Mouse (Mus musculus) layer of hippocampus, postnatal 10 days (tissue): ENCODE measurements around the gene Ccdc187. TPM values are rescaled to one million over a fixed set of nuclear protein-coding genes. Genes with fewer than 3 reads are reported as not detected.

Experiments used
- DNase-seq, 2 experiments: peaks; one replicate each; pipeline ENCODE4 v3.0.0; 2021; ENCODE audit warnings: low spot score in 2 of 2
- long read RNA-seq: library from polyadenylated mRNA; stranded (forward); transcript quantifications from one replicate; pipeline ENCODE4 v2.0.0, GENCODE M21; 2023
- total RNA-seq, 2 experiments: library from RNA; stranded (reverse); gene quantifications; 2 replicates each; pipeline ENCODE4 v1.2.3; 2021

The Ccdc187 gene
- 1 to 10 TPM in 1 of 2 experiments, under 1 TPM in 1; 0.78 to 1.1 TPM for total RNA-seq
- long read RNA-seq = 0 reads

DNA sequence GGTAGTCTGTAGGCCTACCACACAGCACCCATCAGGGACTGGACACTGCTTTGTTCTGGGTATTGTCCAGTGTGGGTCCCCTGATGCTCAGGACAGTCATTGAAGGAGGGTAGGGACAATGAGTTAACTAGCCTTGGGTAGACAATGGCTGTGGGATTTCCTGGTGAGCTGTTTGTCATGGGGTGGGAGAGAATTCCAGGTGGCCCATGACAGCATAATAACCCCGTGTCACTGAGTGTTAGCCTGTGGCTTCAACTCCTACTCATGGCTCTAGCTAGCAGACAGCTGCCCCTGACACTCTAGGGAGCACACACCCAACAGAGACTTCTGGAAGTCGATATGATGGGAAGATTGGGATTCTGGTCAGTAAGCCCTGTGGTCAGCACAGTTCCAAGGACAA is at the start of gene Ccdc187:
Gene Ccdc187 (minus strand): TSS at position 101 of the 400 bp plus-strand sequence.
- DNase-seq = no peak

- no peak for DNase-seq
Observed at GRCm38 (mm10) chr2:26342609-26343490, 48.5 kb upstream of the Ccdc187 start.

DNA sequence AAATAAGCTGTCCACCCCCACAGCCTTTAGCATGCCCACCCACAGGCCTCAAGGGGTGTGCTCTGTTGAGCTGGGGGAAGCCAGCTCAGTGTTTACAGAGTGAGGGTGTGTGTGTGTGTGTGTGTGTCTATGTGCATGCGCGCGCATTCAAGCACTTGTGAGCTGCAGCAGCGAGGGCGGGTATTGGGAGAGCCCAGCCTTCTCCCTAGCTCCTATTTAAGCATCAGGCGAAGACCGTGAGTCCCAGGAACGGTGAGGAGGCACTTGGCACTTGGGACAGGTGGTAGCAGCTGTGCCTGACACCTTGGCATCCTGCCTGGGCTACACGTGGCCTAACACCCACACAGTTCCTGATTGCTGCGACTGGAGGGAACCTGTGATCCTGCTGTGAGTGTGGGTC is 47.7 kb upstream of the Ccdc187 start:
- DNase-seq = peak in 1 of 2 experiments; percentile 54

- DNase-seq = no peak
Observed at GRCm38 (mm10) chr2:26341510-26341981, 47.2 kb upstream of the Ccdc187 start.

- DNase-seq = no peak
Observed at GRCm38 (mm10) chr2:26339204-26339551, 44.8 kb upstream of the Ccdc187 start.

- no peak for DNase-seq
Observed at GRCm38 (mm10) chr2:26338302-26339203, 44.2 kb upstream of the Ccdc187 start.

DNA sequence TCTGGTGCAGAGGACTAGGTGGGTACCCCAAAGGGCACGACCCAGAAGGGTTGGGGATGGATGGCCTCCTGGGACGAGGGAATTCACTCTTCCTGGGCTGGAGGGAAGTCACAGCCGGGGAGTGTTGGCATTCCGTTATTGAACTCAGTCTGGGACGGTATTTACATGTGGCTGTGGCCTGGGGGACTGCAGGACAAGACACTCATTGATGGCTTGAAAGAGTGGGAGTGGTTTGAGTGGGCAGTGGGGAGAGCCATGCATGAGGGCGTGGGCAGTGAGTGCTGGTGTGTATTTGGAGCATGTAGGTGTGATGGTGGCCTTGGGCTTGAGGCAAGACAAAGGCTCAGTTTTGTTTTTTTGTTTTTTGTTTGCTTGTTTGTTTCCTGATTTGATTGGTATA is 36.3 kb upstream of the Ccdc187 start:
- no peak for DNase-seq

DNA sequence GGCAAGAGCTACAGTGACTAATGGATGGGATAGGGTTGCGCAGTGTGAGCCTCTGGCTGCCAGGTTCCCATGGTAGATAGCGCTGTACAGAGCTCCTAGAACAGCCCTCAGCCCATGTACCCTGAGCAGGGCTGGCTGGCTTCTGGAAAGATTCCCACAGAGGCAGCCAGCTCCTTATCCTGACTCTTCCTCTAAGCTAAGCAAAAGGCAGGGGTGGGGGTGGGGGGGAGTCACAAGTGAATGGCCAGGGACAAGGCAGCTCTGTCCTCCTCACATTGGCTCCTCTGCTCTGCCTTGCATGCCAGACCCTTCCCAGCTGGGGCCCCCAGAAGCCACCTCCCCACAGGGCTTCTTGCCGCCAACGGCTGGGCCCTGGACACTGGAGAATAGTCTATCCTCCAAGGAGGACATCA is 35.7 kb upstream of the Ccdc187 start:
- peak in 1 of 2 experiments; percentile 53 for DNase-seq

- peak; percentile 58 to 69 for DNase-seq
Observed at GRCm38 (mm10) chr2:26329402-26329801, 35.0 kb upstream of the Ccdc187 start.

GRCm38 (mm10) chr2:26327852-26328251 is 33.5 kb upstream of the Ccdc187 start:
- no peak for DNase-seq

DNA sequence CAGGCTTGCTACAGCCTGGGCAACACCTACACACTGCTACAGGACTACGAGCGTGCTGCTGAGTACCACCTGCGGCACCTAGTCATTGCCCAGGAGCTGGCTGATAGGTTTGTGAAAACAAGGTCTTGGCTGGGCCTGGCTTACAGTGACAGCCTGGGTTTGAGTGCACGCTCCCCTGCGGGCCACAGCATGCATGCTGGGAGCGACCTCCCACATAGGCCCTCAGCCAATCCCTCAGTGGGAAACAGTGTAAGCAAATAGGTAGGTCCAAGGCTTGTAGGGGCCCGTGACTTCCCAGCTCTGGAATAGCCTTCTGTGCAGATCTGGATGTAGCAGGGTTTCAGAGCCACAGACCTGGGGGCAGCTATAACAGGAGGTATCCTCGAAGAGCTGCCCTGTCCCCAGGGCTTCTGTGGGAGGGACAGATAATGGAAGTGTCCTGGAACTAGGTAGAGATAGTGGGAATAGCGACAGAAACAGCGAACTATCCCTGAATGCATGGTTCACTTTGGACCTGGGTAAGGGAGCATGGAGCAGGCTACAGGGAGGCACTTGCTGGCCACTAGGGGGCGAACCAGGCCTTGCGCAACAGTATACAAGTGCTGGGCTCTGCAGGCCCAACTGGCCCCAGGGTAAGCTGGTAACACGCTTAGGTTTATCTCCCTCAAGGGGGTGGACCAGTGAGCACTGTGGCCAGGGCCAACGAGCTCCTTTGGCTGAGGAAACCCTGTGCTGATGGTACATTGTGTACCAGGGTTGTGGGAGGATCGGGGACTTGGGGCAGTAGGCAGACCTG is 31.2 kb upstream of the Ccdc187 start:
- peak; percentile 59 to 63 for DNase-seq

DNA sequence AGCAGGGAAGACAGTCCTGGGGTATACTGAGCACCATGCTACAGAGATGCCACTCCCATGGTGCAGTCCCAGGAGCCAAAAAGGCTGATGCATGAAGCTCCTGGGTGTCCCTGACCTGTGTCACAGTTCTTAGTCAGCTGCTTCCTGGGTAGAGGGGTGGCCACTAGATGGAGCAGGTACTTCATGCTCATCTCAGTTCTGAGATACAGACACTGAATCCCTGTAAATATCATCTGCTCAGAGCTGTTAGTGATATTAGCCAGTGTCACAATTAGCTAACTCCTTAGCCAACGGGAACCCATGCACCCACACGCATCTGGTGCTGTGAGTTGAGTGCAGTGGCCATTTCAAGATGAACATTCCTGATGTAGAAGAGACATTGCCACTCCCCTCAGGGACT is 30.6 kb upstream of the Ccdc187 start:
- DNase-seq = peak in 1 of 2 experiments; percentile 63

DNA sequence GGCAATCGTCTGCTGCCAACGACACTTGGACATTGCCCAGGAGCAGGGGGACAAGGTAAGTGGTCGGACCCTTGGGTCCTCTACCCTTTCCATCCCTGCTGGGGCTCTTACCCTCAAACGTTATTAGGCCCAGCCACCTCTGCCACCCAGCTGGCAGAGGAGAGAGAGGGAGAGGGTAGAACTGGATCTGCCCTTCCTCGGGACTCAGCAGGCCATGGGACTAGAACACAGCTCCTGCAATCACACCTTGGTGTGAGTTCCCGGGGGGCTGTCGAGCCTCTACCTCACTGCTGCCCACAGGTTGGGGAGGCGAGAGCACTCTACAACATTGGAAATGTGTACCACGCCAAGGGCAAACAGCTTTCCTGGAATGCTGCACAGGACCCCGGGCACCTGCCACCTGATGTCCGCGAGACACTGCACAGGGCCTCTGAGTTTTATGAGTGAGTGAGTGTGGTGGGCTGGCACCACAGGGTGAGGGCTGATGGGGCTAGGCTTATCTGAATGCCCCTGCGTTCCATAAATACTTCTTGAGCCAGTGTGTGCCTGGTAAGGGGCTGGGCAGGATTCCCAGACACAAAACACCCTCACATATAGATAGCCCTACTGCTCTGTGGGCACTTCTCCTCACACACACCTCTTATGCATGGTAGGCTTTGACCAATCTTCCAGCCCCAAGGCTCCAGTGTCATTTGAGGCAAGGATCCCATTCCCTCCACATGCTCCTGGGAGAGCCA is 29.4 kb upstream of the Ccdc187 start:
- no peak for DNase-seq

DNA sequence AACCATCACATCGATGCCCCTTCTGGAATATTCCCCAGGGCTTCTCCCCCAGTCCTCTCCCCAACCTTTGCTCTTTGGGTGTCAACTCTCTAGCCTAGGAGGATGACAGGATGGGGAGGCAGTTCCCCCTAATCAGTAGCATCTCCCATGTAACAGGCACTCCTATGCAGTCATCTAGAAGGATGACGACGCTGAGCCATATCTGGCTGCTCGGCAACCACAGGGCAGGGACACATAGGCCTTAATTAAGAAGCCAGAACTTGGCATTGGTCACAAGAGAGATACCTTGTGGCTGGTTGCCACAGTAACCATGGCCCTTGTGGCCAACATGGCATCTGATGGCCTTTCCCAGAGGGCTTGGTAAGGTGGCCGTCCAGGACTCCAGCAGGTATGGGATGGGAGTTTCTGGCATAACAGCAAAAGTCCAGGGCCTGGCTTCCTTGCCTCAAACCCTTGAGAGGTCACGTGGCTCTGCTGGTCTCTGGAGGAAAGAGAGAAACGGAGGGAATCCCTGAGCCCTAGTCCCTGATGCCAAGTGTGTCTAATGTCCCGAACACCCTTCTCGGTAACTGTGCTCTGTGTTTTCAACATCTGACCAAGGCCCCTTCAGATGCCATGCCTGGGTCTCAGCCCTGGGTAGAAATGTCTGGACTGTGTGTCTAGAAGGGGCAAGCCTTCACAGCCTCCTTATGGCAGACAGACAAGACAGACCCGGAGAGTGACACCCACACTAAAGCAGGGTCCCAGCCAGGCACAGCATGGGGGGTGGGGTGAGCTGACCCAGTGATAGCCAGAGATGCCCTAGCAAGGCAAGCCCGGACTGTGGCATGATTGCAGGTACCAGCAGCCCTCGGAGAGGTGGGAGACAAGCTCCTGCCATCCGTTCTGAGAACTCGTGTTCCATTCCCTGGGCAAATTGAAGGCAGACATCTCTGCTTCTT is 26.2 kb upstream of the Ccdc187 start:
- no peak for DNase-seq

DNA sequence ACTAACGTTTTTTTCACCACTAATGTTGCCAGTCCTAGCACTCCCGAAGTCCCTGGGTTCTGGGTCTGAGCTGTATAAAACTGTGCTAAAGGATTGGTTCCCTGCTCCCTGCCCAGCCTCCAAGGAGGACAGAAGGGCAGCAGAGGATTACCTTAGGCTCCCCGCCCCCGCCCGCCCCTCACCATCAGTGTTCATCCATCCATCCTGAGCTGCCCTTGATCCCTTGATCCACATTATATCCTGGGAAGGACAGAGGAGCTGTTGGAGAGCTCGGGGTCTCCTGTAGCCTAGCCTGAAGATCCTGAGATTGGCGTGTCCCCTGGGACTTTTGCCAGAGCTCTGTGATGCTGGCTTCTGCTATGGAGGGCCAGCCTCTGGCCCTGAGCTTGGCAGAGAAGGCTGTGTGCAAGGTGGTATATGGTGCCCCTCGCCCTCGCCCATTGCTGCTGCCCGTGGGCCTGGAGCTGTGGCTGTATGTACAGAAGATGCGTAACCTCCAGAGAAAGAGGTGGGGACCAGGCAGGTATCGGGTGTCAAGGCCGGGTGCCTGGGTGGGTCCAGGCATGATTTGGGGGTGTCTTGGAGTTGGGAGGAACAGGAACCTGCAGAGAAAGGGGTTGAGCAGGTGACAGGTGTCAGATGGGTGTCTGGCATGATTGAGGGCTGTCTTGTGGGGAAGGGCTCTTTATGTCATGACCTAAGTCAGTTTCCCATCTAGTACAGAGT is 25.3 kb upstream of the Ccdc187 start:
- no peak for DNase-seq

- DNase-seq = no peak
Observed at GRCm38 (mm10) chr2:26319109-26319508, 24.8 kb upstream of the Ccdc187 start.

GRCm38 (mm10) chr2:26317991-26318672 is 23.8 kb upstream of the Ccdc187 start:
- DNase-seq = no peak

DNA sequence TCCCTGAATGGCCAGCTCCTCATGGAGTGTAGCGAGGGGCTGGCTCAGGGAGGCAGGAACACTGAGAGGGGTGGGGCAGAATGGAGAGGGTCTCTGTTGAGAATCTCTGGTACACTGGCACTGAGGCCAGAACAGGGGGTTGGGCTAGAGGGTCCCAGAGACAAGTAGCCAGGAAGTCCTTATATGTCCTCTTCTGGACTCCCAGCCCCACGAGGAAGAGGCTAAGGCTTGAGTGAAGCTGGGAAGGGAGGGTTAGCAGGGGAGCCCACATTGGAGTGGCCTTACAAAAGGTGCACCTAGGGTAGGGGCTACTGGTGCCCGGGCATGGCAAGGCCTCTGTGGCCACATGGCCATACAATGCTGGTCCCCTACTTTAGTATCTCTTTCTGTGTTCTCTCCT is 23.0 kb upstream of the Ccdc187 start:
- no peak for DNase-seq
